Comparison of ENCODE assay signal across 15 mouse cellular contexts in genomic region chr5:131492535-131492934, GRCm38 (mm10).
DNase-seq lines count a peak whose midpoint lies in the region; ATAC-seq and TF ChIP-seq lines count a peak whose summit lies in the region.
"Had no signal": no experiment of that assay in that cellular context is flagged by ENCODE, and none has a peak within 500 bp of the region (broad histone marks: within the 10 kb centered on the region; RNA-seq: fewer than 3 reads in every experiment).

No protein-coding gene starts in this region.

- WGBS in heart, adult 2 months: 84% methylated on average over 8 of the region's 8 CpGs
- WGBS in liver, adult 2 months: 79% methylated on average over 8 of the region's 8 CpGs
- WGBS in liver, embryonic 12.5 days (ENCODE audit: insufficient replicate concordance): 72% methylated on average over 8 of the region's 8 CpGs

- ATAC-seq in liver, embryonic 12.5 days: no peak

- H3K9me3 ChIP-seq in liver, embryonic 12.5 days (replicated peaks): no peaks in the 10 kb centered on the region
- H3K9me3 ChIP-seq in ES-Bruce4 (replicated peaks; ENCODE audit: control insufficient read depth, insufficient read depth, low read length, poor library complexity, severe bottlenecking): peaks cover 18% of the 10 kb centered on the region
- H3K9me3 ChIP-seq: heart, embryonic 15.5 days; hindbrain, embryonic 13.5 days; neural tube, embryonic 15.5 days had no signal

- peak; percentile 63 for TF ChIP-seq CTCF in heart, adult 2 months (IDR thresholded peaks at IDR 0.05)
- peak; percentile 46; the same call in 1 of the 2 replicates for TF ChIP-seq CTCF in liver, adult 2 months (IDR thresholded peaks at IDR 0.05; ENCODE audit: low read depth, low read length)
- peak; percentile 98 for TF ChIP-seq CTCF in ES-Bruce4 (IDR thresholded peaks at IDR 0.05; ENCODE audit: low read depth, low read length)

- no peak for DNase-seq in heart, adult 2 months
- DNase-seq in heart, adult 18-20 months: no peak
- DNase-seq in liver, adult 2 months (ENCODE audit: extremely low read depth, low read depth, low spot score): no peak
- peak; percentile 88 for DNase-seq in ZHBTc4 (ENCODE audit: low read depth, low spot score)
- DNase-seq in Muller cell, postnatal 12 days (ENCODE audit: inconsistent ontology term): no peak
- DNase-seq in c-Kit-positive CD71-positive TER-119-positive erythroid progenitor cells, embryonic 14.5 days (ENCODE audit: low spot score): no peak
- DNase-seq: adrenal gland, adult 2 months; B cell, adult 2 months; cerebellum, postnatal 36 days; lung, adult 18-20 months had no signal

- no peak for TF ChIP-seq EP300 in heart, adult 2 months (IDR thresholded peaks at IDR 0.05; ENCODE audit: insufficient read depth, low read depth, low read length)
- TF ChIP-seq EP300 in ES-Bruce4 (IDR thresholded peaks at IDR 0.05; ENCODE audit: insufficient read depth, low read depth, low read length): peak; percentile 63; the same call in 1 of the 2 replicates

- no peaks in the 10 kb centered on the region for H3K27me3 ChIP-seq in heart, adult 2 months (ENCODE audit: control insufficient read depth, insufficient read depth, low read length)
- no peaks in the 10 kb centered on the region for H3K27me3 ChIP-seq in liver, adult 2 months (ENCODE audit: control insufficient read depth, insufficient read depth, low read length)
- H3K27me3 ChIP-seq in liver, embryonic 12.5 days (replicated peaks): no peaks in the 10 kb centered on the region
- H3K27me3 ChIP-seq in ES-Bruce4 (ENCODE audit: control insufficient read depth, insufficient read depth, low read length, poor library complexity, severe bottlenecking): no peaks in the 10 kb centered on the region
- H3K27me3 ChIP-seq: heart, embryonic 15.5 days; hindbrain, embryonic 13.5 days; neural tube, embryonic 15.5 days had no signal

- H3K36me3 ChIP-seq in heart, adult 2 months (ENCODE audit: control insufficient read depth, insufficient read depth, low read length): no peaks in the 10 kb centered on the region
- H3K36me3 ChIP-seq in liver, adult 2 months (ENCODE audit: control insufficient read depth, insufficient read depth, low read length): no peaks in the 10 kb centered on the region
- H3K36me3 ChIP-seq in liver, embryonic 12.5 days: no peaks in the 10 kb centered on the region
- H3K36me3 ChIP-seq in ES-Bruce4 (ENCODE audit: control insufficient read depth, insufficient read depth, low read length, poor library complexity, severe bottlenecking): no peaks in the 10 kb centered on the region
- H3K36me3 ChIP-seq: heart, embryonic 15.5 days; hindbrain, embryonic 13.5 days; neural tube, embryonic 15.5 days had no signal

- H3K9ac ChIP-seq in heart, adult 2 months (ENCODE audit: low read depth, low read length): no peak overlapping the region
- no peak overlapping the region for H3K9ac ChIP-seq in liver, adult 2 months (ENCODE audit: low read depth, low read length)
- H3K9ac ChIP-seq in liver, embryonic 12.5 days: no peak overlapping the region
- H3K9ac ChIP-seq in ES-Bruce4 (ENCODE audit: low read depth, poor library complexity, severe bottlenecking): peak overlapping the region; percentile 1; the same call in 1 of the 2 replicates
- H3K9ac ChIP-seq: heart, embryonic 15.5 days; hindbrain, embryonic 13.5 days; neural tube, embryonic 15.5 days had no signal

- H3K4me1 ChIP-seq in heart, adult 2 months (ENCODE audit: control insufficient read depth, insufficient read depth, low read length): peaks cover 2% of the 10 kb centered on the region
- no peaks in the 10 kb centered on the region for H3K4me1 ChIP-seq in liver, adult 2 months (ENCODE audit: control insufficient read depth, insufficient read depth, low read length)
- H3K4me1 ChIP-seq in liver, embryonic 12.5 days: no peaks in the 10 kb centered on the region
- peaks cover 2% of the 10 kb centered on the region for H3K4me1 ChIP-seq in ES-Bruce4 (ENCODE audit: control insufficient read depth, insufficient read depth, low read length)

- peaks cover 3% of the 10 kb centered on the region for H3K79me2 ChIP-seq in heart, adult 2 months (replicated peaks; ENCODE audit: control insufficient read depth, insufficient read depth, low read length)
- H3K79me2 ChIP-seq in liver, adult 2 months (ENCODE audit: control insufficient read depth, insufficient read depth, low read length): no peaks in the 10 kb centered on the region

- TF ChIP-seq POLR2A in heart, adult 2 months (IDR thresholded peaks at IDR 0.05; ENCODE audit: insufficient read depth, low read depth, low read length): no peak
- no peak for TF ChIP-seq POLR2A in liver, adult 2 months (IDR thresholded peaks at IDR 0.05; ENCODE audit: extremely low read depth, insufficient read depth, low read length)
- TF ChIP-seq POLR2A in ES-Bruce4 (IDR thresholded peaks at IDR 0.05; ENCODE audit: insufficient read depth, low read length): no peak

- intact Hi-C loops in heart, adult 2 months (cut with DNase I): no loop called here

- H3K27ac ChIP-seq in heart, adult 2 months: no peak overlapping the region
- no peak overlapping the region for H3K27ac ChIP-seq in liver, adult 2 months (replicated peaks; ENCODE audit: insufficient read depth, low read depth, low read length)
- no peak overlapping the region for H3K27ac ChIP-seq in liver, embryonic 12.5 days
- H3K27ac ChIP-seq in ES-Bruce4 (ENCODE audit: insufficient read depth, low read length): no peak overlapping the region; the same call in 1 of the 2 replicates
- H3K27ac ChIP-seq: heart, embryonic 15.5 days had no signal

- no peak overlapping the region for H3K4me2 ChIP-seq in liver, embryonic 12.5 days
- H3K4me2 ChIP-seq: heart, embryonic 15.5 days; hindbrain, embryonic 13.5 days; neural tube, embryonic 15.5 days had no signal

- no peak overlapping the region for H3K4me3 ChIP-seq in heart, adult 2 months
- H3K4me3 ChIP-seq in liver, adult 2 months (ENCODE audit: insufficient read depth, low read depth, low read length): no peak overlapping the region
- no peak overlapping the region for H3K4me3 ChIP-seq in liver, embryonic 12.5 days
- H3K4me3 ChIP-seq in ES-Bruce4 (ENCODE audit: low read depth, low read length): no peak overlapping the region
- H3K4me3 ChIP-seq: heart, embryonic 15.5 days; hindbrain, embryonic 13.5 days; neural tube, embryonic 15.5 days had no signal

Comparison
In these comparisons a context has a peak if more than half of its experiments do, and no peak if none do; other contexts are left out.
1. CTCF ChIP-seq: peak in every context shown above with its lines; median percentile 98 in ES-Bruce4; 63 in heart, adult 2 months; 46 in liver, adult 2 months.